Mouse (Mus musculus) heart, postnatal 0 days (tissue): ENCODE results near the gene Akap12.

Experiments
- CTCF ChIP-seq: IDR thresholded peaks from 2 replicates; pipeline ENCODE4 v1.5.1; 2016; ENCODE audit warnings: antibody characterized with exemption, control low read depth, low read depth
- EP300 ChIP-seq: IDR thresholded peaks from 2 replicates; pipeline ENCODE4 v1.6.1; 2016; ENCODE audit warnings: antibody characterized with exemption, low read depth

DNA sequence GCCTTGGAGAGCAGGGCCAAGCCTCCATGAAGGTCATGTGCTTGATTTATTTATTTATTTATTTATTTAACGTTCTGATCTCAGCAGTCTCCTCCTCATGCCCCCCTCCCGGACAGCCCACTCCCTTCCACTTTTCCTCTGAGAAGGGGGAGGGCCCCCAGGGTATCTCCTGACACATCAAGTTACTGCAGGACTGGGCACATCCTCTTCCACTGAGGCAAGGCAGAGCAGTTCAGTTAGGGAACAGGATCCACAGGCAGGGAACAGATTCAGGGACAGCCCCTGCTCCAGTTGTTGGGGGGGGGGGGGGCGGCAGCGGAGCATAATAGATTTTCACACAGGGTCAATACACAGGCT lies 80.9 kb downstream of the Akap12 start:
- TF ChIP-seq CTCF (no peak), EP300 (no peak)
